In genomic region chr9:110879191-110879920, GRCm38 (mm10) we compare ENCODE assay signal across 8 mouse cellular contexts. TPM values are rescaled to one million over a fixed set of nuclear protein-coding genes. Genes with fewer than 3 reads are reported as not detected.
A peak's percentile ranks its signal among the peaks of the same experiment; 100 is the strongest.
DNase-seq lines count a peak whose midpoint lies in the region; ATAC-seq and TF ChIP-seq lines count a peak whose summit lies in the region.

Gene Als2cl, plus strand, starts transcription at chr9:110879870.

- no peak within 1 kb of the TSS for H3K9ac ChIP-seq in liver, embryonic 14.5 days (replicated peaks)

- TF ChIP-seq CTCF in bone marrow, adult 2 months (IDR thresholded peaks at IDR 0.05; ENCODE audit: control insufficient read depth, insufficient read depth, low read length), result no peak
- no peak for TF ChIP-seq CTCF in liver, embryonic 14.5 days (IDR thresholded peaks at IDR 0.05; ENCODE audit: low read depth)

- H3K27ac ChIP-seq in bone marrow, adult 2 months (ENCODE audit: control insufficient read depth, insufficient read depth, low read depth, low read length, poor library complexity), result peak within 1 kb of the TSS; percentile 25; the same call in 1 of the 2 replicates
- H3K27ac ChIP-seq in liver, embryonic 14.5 days, result no peak within 1 kb of the TSS

- no peak for TF ChIP-seq POLR2A in bone marrow, adult 2 months (IDR thresholded peaks at IDR 0.05; ENCODE audit: borderline replicate concordance, control insufficient read depth, low read depth, low read length)

- no peak for ATAC-seq in megakaryocyte, adult 5-6 weeks (ENCODE audit: poor library complexity, severe bottlenecking)
- ATAC-seq in liver, embryonic 14.5 days (ENCODE audit: insufficient read depth), result no peak
- no peak for ATAC-seq in erythroid progenitor cell, adult 5-6 weeks (replicated peaks; ENCODE audit: low FRiP score, poor library complexity, severe bottlenecking)

- H3K9me3 ChIP-seq in megakaryocyte, embryonic 14.5 days, result no peaks in the 10 kb centered on the region
- no peaks in the 10 kb centered on the region for H3K9me3 ChIP-seq in liver, embryonic 14.5 days (ENCODE audit: control insufficient read depth, low read length)

- H3K4me2 ChIP-seq in liver, embryonic 14.5 days (ENCODE audit: low read depth), result peak within 1 kb of the TSS; percentile 55

- peak within 1 kb of the TSS; percentile 94 for H3K4me3 ChIP-seq in megakaryocyte, embryonic 14.5 days (replicated peaks)
- H3K4me3 ChIP-seq in bone marrow, adult 2 months (replicated peaks; ENCODE audit: control insufficient read depth, low read depth, low read length), result peak within 1 kb of the TSS; percentile 46
- H3K4me3 ChIP-seq in liver, embryonic 14.5 days (ENCODE audit: insufficient read depth in 1 of 2, low read depth in 2 of 2, low read length in 2 of 2), result peak within 1 kb of the TSS; percentile 49 to 53

- peak; percentile 35 for DNase-seq in heart, adult 8-10 months (ENCODE audit: low spot score)
- DNase-seq in kidney, adult 18-20 months, result peak; percentile 76
- DNase-seq in liver, embryonic 14.5 days (ENCODE audit: low read depth in 3 of 3, low spot score in 3 of 3), result no peak
- peak; percentile 59 for DNase-seq in ovary, postnatal 36 days (ENCODE audit: low spot score)

- peaks cover 82% of the 10 kb centered on the region for H3K4me1 ChIP-seq in megakaryocyte, embryonic 14.5 days
- no peaks in the 10 kb centered on the region for H3K4me1 ChIP-seq in bone marrow, adult 2 months (ENCODE audit: control insufficient read depth, insufficient read depth, low read length)
- peaks cover 0 to 7% of the 10 kb centered on the region in 2 experiments; a peak in 1 of 4 replicates for H3K4me1 ChIP-seq in liver, embryonic 14.5 days (replicated peaks; ENCODE audit: control insufficient read depth in 2 of 2, insufficient read depth in 2 of 2, low read length in 1 of 2)

- TF ChIP-seq EP300 in liver, embryonic 14.5 days (IDR thresholded peaks at IDR 0.05; ENCODE audit: low read depth), result no peak

- WGBS in bone marrow, adult 2 months, result 31% methylated on average over 12 of the region's 12 CpGs
- 18% methylated on average over 12 of the region's 12 CpGs for WGBS in liver, embryonic 14.5 days (ENCODE audit: insufficient replicate concordance)

- peaks cover 24% of the 10 kb centered on the region for H3K36me3 ChIP-seq in megakaryocyte, embryonic 14.5 days (replicated peaks; ENCODE audit: low read length)
- H3K36me3 ChIP-seq in liver, embryonic 14.5 days (replicated peaks; ENCODE audit: control insufficient read depth, insufficient read depth, low read depth), result no peaks in the 10 kb centered on the region

- H3K27me3 ChIP-seq in megakaryocyte, embryonic 14.5 days (replicated peaks), result peaks cover 43% of the 10 kb centered on the region
- peaks cover 23% of the 10 kb centered on the region for H3K27me3 ChIP-seq in liver, embryonic 14.5 days (ENCODE audit: control insufficient read depth, insufficient read depth, low read length)

RNA-seq across cellular contexts. Expression of gene Als2cl, which starts in this region (rescaled TPM):
- polyA plus RNA-seq in megakaryocyte, embryonic 14.5 days (2012; ENCODE audit: insufficient read depth, low replicate concordance), result 2.1 and 6.7 TPM in 2 replicates
- total RNA-seq in megakaryocyte, adult 5-6 weeks (2015), result 0.29 and 0.48 TPM in 2 replicates
- total RNA-seq in megakaryocyte, adult 5-6 weeks (2017), result 0.61 and 2.9 TPM in 2 replicates
- 5.3 and 8.5 TPM in 2 replicates for polyA plus RNA-seq in bone marrow, adult 2 months (2011; ENCODE audit: insufficient read depth, insufficient read length, low replicate concordance, missing spikeins)
- total RNA-seq in heart, adult 8-10 months (2022), result 10 to 100 TPM; 11.5 to 19.1 (median 14.7) TPM
- 2.9 and 3.3 TPM in 2 replicates for polyA plus RNA-seq in liver, embryonic 14.5 days (2012; rRNA removed)
- 1.1 and 1.3 TPM in 2 replicates for polyA plus RNA-seq in liver, embryonic 14.5 days (2014; fragmentation: Nextera tagmentation; extraction: Ambion mirVana)
- total RNA-seq in erythroid progenitor cell, adult 5-6 weeks (2015; ENCODE audit: low replicate concordance), result 0.36 TPM in 1 of 2 replicates, not detected in the other
- total RNA-seq in erythroid progenitor cell, adult 5-6 weeks (2017; ENCODE audit: low replicate concordance), result 0.26 TPM in 1 of 2 replicates, not detected in the other

Comparison
In these comparisons a context has a peak if more than half of its experiments do, and no peak if none do; other contexts are left out.
1. DNase-seq: peak in heart, adult 8-10 months (single experiment), kidney, adult 18-20 months (single experiment) and ovary, postnatal 36 days (single experiment); none in liver, embryonic 14.5 days (0 of 3).
2. Peak in every context shown above with its lines, with median percentiles within 50 percentile points of each other: H3K4me3 ChIP-seq.